Mouse (Mus musculus) 3T3-L1 (cell line): ENCODE measurements around the gene Lypd6b.

Source experiments
- DNase-seq: peaks from one replicate; pipeline ENCODE4 v3.0.0-alpha.2; 2015; ENCODE audit warnings: low read depth, low spot score

Gene Lypd6b

DNA sequence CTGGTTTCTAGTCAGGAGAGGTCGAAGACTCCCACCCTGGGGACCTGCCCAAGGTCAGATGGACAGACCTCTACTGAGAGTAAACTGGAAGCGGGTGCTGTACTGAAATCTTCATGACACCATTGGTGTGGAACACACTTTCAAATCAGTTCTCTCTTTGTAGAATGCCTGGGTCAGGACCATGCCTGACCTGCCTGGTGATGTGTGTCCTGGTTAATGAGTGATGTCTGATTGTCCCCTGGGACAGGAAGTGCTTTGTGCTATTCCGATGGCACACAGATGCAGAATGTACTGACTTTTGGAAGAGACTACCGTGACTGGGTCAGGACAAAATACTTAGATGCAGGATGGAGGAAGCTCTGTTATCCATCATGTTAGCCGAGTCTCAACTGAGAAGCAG is 17.0 kb upstream of the Lypd6b start:
- DNase-seq: no peak

DNA sequence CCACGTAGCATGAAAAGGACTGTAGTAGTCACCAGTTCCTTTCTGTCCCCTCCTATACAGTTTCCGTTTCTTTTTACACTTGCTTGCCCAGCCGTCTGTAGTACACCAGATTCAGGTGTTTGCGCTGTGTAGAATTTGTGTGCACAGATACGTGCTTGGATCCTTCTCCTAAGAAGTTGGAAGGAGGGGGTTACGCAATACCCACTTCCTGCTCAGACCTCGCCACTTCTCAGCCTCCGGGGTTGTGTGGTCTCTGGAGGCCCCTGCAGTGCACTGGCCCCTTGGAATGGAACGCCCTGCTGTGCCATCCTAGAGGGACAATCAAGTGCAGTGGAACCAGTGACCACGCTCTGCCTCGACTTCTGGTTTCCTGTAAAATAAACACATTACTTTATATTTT is 16.3 kb upstream of the Lypd6b start:
- DNase-seq: no peak

DNA sequence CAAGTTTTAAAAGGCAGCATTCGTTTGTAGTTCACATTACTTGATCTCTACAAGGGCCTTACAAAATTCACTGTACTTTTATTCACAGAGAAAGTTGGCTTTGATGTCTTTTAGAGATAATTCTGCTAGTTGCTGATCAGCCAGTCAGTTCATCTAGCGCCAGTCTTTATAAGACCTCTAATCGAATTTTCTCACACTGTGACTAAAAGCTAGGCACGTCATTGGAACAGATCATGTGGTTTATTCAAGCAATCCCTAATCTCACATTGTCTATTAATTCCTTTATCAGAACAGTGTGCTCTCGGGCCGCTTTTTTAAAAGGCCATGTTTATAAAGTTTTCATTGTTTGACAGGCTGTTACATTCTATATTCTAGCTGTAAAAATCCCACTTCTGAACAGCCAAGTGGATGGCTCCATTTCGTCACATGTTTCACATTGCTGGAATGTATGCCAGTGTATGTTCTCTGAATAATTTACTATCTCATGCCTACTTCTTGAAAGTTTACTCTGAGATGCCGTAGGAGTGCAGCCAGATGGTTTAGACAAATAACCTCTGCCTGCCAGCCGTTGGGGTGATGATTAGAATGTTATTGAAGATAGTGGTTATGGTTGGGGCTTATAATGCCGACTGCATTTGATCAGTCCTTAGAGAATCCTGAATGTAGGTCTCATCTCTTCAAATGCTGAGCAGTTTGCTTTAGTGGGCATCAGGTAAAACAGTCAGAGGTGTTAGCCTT is 14.1 kb upstream of the Lypd6b start:
- DNase-seq: no peak

DNA sequence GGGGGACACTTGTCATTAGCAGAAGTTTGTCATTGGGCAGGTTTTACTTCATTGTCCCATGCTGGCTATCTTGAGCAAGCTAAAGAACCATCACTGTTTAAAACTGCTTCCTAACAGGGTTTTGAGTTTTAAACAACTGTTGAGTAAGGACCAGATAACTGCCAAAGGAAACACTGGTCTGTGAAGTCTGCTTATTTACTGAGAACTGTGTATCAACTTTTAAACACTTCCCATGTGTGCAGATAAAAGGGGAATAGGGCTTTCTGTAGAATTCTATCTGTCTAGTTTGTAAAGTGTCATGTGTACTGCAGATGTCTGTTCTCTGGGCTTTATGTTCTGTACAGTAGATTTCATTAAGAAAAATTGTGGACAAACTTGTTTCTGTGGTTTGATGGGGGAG is 13.3 kb upstream of the Lypd6b start:
- no peak for DNase-seq

DNA sequence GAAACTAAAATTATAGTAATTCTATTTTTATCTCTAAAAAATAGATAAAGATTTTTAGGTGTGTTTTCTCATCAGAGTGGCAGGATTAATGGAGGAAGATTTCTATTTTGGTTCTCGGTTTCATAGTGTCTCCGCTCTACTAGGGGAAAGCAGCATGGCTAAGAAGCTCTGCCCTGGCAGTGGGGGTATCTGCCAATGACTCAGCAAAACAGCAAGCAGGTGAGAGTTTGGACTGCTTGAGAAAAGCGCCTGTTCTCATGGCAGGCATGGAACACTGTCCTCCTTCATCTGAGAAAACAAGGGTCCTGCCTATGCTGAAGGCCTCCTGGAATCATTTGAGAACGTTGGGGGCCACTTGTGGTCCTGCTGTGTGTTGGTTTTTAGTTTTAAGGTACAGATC is 12.3 kb upstream of the Lypd6b start:
- no peak for DNase-seq

DNA sequence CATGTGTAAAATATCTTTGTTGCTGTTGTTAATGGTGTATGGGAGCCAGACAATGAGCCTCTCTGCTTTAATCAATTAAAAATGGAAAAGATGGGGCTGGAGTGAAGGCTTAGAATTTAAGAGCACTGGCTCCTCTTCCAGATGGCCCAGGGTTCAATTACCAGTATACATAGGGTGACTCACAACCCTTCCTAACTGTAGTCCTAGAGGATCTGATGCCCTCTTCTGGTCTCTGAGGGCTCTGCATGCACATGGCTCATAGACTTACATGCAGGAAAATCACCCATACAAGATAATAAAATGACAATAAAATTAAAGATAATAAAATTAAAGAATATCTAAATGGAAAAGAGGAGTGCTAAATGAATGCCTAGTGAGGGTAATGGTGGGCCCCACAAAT is 11.8 kb upstream of the Lypd6b start:
- DNase-seq: peak; percentile 53

DNA sequence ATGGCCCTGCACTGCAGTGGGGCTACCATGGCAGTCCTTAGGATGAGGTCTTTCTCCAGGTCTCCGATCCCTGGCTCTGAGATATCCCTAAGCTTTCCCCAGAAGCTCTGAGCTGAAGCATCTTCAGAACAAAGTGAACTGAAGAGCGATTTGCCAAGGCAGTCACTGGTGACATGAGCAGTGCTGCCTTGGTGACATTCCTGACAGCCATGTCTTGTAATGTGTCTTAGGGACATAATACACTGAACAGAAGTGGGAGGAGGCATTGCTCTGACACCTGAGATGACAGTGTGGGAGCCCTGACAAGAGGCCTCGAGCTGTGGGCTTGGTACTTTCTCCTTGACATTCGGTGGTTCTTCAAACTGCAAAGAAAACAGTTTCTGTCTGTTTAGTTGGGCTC is 11.1 kb upstream of the Lypd6b start:
- DNase-seq: no peak

DNA sequence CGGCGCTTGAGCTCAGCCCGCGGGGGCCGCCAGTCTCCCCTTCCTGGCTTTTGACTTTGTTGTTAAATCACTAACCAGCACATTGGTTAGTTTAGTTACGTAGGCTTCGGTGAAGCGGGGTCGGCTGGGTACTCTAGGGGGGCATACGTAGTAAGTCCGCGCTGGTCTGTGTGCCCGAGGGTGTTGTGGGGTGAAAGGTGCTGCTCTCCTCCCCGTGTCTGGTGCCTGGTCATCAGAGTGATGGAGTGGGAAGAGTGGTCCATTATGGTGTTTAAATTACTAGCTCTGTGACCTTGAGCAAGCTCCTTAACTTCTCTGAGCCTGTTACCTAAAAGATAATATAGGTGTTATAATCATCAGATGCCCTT is 547 bp downstream of the Lypd6b start:
- DNase-seq: no peak

DNA sequence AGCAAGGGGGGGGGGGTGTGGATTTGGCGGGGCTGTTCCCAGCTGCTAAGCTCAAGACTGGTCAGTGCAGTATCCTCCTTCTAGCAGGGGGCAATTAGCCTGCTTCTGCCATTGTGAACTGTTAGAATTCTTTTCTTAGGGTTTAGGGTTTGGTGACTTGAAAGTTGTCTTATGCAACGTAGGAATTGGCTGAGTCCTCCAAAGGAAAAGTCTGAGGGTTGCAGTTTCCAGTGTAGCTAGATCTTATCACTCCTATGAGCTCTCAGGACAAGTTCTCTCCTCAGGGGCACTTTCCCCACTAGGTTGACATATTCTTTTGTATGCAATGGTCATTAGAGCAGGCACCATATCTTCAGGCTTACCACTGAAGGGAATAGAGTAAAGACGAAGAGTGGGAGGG is 1.2 kb downstream of the Lypd6b start:
- DNase-seq: no peak

DNA sequence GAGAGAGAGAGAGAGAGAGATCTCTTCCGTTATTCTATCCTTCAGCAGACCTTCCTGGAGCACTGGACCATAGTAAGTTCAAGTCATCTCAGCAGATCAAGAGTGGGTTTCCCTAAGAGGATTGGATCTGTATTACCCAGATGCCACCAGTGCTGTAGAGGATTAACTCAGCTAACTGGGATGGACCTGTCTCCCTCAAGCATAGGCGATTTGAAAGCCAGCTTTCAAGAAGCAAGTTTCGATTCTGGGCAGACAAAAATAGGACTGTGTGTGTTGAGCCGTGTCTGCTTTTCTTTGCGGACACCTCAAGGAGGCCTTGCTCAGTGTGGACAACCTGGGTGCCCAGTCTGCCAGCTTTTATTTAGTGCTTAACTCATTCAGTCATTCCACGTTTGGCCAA is 1.6 kb downstream of the Lypd6b start:
- DNase-seq: no peak

DNA sequence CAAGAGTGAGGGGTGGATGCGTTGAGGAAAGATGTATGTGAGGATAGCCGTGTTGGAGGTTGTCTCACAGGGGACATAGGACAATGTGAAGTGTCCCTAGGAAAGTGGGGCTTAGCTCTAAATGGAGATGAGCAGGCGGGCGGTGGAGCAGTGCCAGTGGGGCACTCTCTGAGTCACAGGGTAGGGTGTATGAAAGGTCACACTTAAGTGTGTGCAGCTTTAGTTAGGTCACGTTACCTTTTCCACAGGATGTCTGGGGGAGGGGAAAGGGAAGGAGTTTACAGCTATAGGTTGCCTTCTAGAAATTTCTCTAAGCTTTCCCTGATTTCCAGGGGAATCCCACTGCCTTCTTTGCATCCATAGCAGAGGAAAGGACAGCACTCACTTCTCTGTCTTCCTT is 2.0 kb downstream of the Lypd6b start:
- DNase-seq: peak; percentile 52

DNA sequence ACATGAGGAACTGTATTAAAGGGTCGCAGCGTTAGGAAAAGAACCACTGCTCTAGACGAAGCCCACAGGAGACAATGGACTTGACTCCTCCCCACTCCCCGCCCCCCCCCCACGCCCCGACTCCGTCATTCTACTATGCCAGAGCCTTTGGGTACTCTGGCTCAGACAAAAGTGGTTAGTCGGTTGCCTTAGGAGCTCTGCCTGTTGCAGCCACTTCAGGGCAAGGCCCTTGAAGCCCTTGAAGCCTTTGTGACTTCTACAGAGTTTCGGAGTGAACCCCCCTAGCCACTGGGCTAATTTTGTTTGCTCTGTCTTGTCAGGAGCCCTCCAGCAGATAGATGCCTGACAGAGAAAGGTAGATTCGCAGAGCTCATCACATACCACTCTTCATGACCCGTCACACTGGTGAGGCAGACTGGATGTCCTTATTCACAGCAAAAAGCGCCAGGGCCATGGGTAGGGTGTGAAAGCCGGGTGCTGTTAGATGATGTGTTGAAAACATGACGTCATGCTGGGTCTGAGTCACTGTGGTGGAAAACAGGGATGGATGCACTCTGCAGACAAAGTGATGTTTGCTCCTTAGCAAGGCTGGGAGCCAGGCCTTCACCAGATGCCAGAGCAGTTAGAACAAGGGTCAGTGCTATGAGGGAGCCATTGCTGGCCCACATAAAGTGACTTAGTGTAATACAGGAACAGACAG is 10.1 kb downstream of the Lypd6b start:
- peak; percentile 79 for DNase-seq

DNA sequence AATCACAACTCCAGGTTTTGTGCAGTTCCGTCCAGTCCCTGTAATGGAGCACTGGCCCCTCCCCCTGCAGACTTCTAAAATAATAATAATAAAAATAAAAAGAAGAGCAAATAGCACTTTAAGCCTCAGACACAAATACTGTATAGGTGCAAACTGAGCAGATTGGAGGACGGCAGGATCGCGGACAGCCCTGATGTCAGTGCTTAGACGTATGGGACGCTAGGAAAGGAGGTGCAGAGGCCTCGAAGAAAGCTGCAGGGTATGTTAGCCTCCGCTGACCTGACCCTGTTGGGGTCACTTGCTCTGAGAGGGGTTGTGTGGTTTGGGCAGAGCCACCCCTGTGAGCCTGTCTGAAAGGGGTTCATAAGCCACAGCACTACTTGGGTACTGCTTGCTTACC is 17.0 kb downstream of the Lypd6b start:
- DNase-seq: no peak

DNA sequence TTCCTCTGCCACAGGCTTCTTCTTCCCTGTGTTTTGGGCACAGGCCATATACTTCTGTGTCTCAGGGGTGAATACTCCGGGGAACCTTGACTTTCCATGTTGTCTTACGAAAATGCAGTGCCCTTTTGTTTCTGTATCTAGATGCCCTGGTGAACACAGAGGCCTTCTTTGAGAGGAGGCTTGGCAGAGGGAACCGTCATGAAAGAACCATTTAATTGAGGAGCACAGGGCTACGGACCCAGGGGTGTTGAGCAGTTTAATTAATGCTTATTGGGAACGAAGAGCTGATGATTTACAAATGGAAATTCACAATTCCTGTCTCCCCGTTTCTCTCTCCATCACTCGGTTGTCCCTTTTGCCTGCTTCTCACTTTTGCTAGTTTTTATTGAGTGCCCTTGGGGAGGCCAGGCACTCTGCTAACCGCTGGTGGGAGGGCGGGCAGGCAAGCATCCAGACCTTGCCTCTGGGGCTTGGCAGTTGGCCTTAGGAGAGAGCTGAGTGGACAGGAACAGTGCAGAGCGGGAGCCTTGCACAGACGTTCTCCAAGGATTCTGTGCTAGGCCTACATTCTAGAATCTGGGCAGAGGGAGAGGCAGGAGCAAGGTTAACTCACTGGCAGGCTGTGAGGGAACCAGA is 18.4 kb downstream of the Lypd6b start:
- DNase-seq: peak; percentile 49

DNA sequence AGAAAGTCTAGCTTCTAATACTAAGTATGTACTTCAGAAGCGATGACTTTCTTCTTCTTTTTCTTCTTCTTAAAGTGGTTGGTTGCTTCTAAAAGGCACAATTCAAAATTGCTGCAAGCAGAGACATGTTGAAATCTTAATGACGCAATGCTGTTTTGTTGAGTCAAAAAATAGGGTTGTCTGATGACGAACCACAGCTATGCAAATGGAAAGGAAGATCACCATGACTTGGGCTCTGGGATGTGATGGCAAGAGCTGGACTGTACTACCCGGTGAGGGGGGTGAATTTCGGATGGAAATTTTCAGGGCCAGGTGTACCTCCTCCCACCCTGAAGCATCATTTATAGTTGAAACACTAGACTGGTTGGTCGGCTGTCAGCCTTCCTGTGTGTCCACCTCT is 22.0 kb downstream of the Lypd6b start:
- DNase-seq: peak; percentile 67

DNA sequence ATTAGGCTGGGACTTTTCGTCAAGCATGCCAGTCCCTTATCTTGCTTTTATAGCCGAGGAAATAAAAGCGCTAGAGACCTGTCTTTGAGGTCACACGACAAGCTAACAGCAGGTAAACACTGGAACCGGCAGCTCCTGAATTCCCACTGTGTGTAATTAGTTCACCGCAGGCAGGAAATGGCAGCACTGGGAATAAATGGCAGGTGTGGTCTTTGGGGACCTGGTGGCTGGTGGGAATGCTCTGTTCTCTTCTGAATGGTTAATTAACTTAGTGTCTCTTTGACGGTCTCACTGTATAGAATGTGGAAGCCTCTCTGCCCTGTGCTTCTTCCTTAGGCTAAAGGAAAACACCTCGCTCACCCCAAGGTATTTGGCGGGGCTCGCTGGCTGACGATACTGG is 23.9 kb downstream of the Lypd6b start:
- DNase-seq: no peak

DNA sequence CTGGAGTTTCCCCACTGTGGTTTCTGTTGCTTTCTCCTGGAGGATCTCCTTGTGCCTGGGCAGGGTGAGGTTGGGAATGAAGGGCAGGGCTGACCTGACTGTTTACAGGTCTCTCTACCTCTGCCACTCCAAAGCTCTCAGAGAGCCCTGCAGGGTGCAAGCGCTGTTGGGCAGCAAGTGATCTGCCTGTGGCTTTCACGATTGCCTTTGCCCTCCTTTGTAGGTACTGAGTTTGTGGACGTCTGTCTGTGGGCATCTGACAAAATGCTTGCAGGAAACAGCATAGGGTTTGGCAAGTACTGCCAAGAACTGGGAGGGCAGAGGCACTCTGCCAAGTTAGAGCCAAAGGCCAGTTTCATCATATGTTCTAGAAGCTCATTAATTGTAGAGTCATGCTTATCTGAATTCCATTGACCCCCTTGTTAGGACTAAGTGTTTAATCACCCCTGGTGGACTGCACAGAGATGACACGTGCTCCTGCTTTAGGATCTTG is 24.4 kb downstream of the Lypd6b start:
- peak; percentile 84 for DNase-seq

DNA sequence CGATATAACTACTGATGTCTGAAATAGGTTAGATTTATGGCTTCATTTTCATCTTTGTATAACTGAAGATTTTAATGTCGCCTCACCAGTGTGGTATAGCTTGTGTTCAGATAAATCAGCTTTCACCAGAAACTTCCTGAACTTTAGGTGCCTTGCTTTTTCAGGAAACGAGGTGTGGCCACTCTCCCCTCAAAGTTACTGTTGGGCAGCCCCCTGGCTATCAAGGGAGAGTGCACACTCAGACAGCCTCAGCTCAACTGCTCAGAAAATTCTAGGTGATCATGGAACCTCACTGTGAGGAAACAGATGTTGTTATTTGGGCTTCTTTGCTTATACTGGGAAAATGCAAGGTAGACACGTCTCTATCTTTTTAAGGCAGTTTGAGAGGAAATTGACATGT is 25.7 kb downstream of the Lypd6b start:
- DNase-seq: no peak

DNA sequence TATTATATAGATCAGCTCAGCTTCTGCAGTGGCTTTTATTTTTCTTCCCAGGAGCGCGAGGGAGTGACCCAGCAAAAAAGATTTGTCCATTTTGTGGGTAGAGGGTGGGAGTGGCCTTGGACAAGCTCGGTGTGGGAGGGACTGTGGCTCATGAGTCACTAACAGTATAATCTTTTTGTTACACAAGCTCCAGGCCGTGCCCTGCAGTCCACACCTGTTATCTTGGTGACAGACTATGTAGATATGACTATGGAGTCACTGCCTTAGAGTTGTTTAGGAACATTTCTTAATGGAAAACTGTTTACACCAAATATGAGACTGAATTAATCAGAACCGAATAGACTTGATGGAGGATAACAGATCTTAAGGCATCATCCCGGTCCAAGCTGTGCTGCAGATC is 26.5 kb downstream of the Lypd6b start:
- DNase-seq: peak; percentile 85

DNA sequence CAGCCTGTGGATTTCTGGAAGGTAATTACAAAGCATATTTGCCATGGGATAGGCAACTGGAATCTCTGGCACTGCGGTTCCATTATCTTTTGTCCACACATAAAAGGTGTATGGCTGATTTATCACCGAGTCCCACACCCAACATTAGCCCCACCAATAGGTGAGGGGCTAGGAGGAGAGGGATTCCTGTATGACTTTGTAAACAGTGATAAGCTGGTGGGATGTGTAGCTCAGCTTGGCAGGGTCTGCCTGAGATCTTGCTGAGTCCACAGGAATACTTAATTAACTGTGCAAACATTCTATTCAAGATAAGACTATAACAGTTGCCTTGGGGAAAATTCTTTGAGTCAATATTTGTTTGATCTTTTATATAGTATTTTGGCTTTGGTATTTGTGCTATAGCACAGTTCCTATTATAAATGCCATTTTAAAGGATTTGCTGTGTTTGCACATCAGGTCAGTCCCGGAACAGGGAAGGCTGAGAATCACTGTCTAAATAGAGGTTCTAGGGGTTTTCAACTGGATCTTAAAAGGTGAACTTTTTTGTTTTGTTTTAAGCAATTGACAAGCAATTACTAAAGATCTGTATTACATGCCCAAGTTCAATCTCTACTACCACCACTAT is 28.3 kb downstream of the Lypd6b start:
- DNase-seq: no peak

DNA sequence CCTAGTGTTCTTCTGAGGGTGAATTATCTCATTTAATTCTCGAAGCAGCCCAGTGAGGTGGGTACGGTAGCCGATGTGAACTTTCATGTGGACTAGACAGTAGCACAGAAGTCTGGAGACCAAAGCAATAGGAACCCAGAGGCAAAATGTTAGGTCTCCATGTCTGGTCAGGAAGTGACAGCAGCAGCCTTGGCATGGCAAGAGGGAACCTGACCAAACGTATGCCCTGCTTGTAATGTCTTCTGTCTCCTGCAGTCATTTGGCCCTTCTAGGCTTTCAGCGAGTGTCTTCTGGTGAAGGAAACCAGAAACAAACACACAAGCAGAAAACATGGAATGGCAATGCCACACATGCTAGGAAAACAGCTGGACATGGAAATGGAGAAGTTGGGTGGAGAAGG is 29.1 kb downstream of the Lypd6b start:
- DNase-seq: no peak

DNA sequence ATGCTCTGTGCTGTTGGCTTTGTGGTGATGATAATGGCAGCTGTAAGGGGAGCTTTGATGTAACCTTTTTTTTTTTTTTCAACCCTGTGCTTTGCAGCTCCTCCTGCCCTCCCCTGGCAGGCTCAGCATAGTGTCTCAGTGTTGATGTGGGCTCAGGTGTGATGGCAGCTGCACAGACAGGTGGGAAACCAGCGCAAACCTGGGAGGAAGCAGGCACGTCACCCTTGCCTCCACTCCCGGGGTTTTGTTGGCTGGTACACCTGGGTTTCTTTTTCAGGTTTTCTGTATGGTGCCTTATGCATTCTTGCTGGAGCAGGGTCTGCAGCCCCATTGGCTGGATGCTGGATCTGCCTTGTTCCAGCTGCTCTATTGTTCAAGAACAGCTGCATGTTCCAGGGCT is 29.7 kb downstream of the Lypd6b start:
- no peak for DNase-seq

DNA sequence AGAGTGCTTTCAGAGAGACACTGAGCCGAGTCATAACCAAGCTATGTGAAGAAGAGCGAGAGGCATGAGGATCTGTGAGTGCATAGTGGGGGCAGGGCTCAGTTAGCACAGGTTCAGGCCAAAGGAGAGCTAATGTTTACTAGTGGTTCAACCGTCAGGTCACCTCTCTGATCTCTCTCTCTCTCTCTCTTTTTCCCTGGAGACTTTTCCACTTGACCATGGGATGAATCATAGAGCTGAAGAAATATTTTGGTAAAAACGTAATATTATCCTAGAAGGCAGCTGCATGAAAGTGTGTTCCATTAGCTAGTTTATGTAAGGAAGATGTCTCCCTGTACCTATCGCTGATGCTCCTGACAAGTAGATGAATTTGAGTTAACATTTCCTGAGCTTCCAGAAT is 30.6 kb downstream of the Lypd6b start:
- DNase-seq: peak; percentile 80
